Mouse (Mus musculus) lung, embryonic 15.5 days (tissue): ENCODE results near the gene Arhgap24. TPM values are rescaled to one million over a fixed set of nuclear protein-coding genes. Genes with fewer than 3 reads are reported as not detected.

Source experiments
- ATAC-seq: fragments of 200-750 bp; cut with Nextera tagmentation; 2 replicates; pipeline ENCODE4 v1.8.0; 2017; ENCODE audit warnings: moderate number of reproducible peaks, borderline replicate concordance; ENCODE audit not compliant: low FRiP score, low TSS enrichment; ENCODE audit errors: extremely low read depth
- H3K27ac ChIP-seq: fragments of 300-500 bp; sonication (generic); 2 replicates; pipeline ENCODE4 v1.5.1; 2015; ENCODE audit warnings: moderate library complexity, mild to moderate bottlenecking, inconsistent platforms
- H3K27me3 ChIP-seq: fragments of 300-500 bp; sonication (generic); 2 replicates; pipeline ENCODE4 v1.6.1; 2015; ENCODE audit warnings: inconsistent platforms
- H3K36me3 ChIP-seq: fragments of 300-500 bp; sonication (generic); 2 replicates; pipeline ENCODE4 v1.6.1; 2015; ENCODE audit warnings: inconsistent platforms
- H3K4me1 ChIP-seq: fragments of 300-500 bp; sonication (generic); 2 replicates; pipeline ENCODE4 v1.6.1; 2015; ENCODE audit warnings: inconsistent platforms
- H3K4me2 ChIP-seq: fragments of 300-500 bp; sonication (generic); 2 replicates; pipeline ENCODE4 v1.6.1; 2015; ENCODE audit warnings: inconsistent platforms, mild to moderate bottlenecking, moderate library complexity
- H3K4me3 ChIP-seq: fragments of 300-500 bp; sonication (generic); 2 replicates; pipeline ENCODE4 v1.5.1; 2015; ENCODE audit warnings: mild to moderate bottlenecking, inconsistent platforms
- H3K9ac ChIP-seq: fragments of 300-500 bp; sonication (generic); 2 replicates; pipeline ENCODE4 v1.6.1; 2015; ENCODE audit warnings: inconsistent platforms
- H3K9me3 ChIP-seq: fragments of 300-500 bp; sonication (generic); 2 replicates; pipeline ENCODE4 v1.6.1; 2016; ENCODE audit warnings: inconsistent platforms
- WGBS: fragments of 180-500 bp; shearing (Covaris S2); methylation state at CpG from one replicate; pipeline ENCODE4 v1.1.7; 2015; 5-methylcytosine and 5-hydroxymethylcytosine counted together
- polyA plus RNA-seq: library from polyadenylated mRNA; unstranded; fragments of >200 nt; fragmentation: Nextera tagmentation; extraction: Ambion mirVana; gene quantifications from 2 replicates; pipeline ENCODE4 v1.2.1, GENCODE M21; 2015

Arhgap24 gene
- polyA plus RNA-seq, 1 experiment from 2014 or later, result 35.3 TPM

DNA sequence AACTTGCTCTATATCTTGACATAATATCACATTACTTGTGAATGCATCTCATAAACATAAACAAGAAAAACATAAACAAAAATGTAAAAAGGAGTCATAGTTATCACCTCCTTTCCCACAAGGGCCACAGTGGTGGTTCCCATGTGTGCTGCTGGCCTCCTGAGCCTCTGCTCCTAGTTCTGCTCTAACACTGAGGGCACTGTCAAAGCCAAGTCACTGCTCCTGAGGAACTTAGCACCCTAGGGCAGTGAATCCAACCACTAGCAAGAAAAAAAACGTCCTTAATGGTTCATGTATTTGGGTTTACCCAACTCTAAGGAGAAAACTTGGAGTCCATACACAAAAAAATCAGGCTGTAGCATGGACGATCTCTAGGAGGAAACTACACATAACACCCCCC, 304.9 kb downstream of the Arhgap24 start:
- H3K27ac ChIP-seq, result no peak overlapping the region
- no peak overlapping the region for H3K9ac ChIP-seq
- H3K4me1 ChIP-seq, result peaks cover 23% of the 10 kb centered on the region; the same call in 1 of the 2 replicates
- no peaks in the 10 kb centered on the region for H3K9me3 ChIP-seq
- no peak overlapping the region for H3K4me3 ChIP-seq
- H3K4me2 ChIP-seq, result no peak overlapping the region
- H3K27me3 ChIP-seq, result no peaks in the 10 kb centered on the region
- H3K36me3 ChIP-seq, result no peaks in the 10 kb centered on the region
- no peak for ATAC-seq
- 64% methylated on average over 2 of the region's 2 CpGs for WGBS

DNA sequence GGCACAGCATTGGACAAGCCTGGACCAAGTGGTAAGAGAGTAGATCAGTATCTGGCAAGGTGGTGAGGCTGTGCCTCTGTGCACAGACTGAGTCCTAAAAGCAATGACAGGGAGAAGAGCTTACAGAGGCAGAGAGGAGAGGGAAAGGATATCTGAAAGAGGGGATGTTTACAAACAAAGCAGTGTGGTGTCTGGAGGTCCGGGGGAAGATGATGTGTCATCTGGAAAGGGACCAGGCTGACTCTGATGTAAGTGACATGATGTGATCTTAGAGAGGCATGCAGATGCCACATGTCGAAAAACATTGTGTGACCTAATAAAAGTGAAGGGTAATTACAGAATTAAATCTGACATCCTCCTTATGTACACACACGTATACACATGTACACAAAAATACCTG, 307.2 kb downstream of the Arhgap24 start:
- 47% methylated on average over 3 of the region's 3 CpGs for WGBS
- no peak overlapping the region for H3K4me2 ChIP-seq
- H3K9ac ChIP-seq, result no peak overlapping the region
- no peaks in the 10 kb centered on the region for H3K36me3 ChIP-seq
- peak; percentile 62; the same call in 1 of the 2 replicates for ATAC-seq
- H3K9me3 ChIP-seq, result no peaks in the 10 kb centered on the region
- H3K4me1 ChIP-seq, result peaks cover 16% of the 10 kb centered on the region; the same call in 1 of the 2 replicates
- H3K27me3 ChIP-seq, result no peaks in the 10 kb centered on the region
- no peak overlapping the region for H3K4me3 ChIP-seq
- no peak overlapping the region for H3K27ac ChIP-seq

DNA sequence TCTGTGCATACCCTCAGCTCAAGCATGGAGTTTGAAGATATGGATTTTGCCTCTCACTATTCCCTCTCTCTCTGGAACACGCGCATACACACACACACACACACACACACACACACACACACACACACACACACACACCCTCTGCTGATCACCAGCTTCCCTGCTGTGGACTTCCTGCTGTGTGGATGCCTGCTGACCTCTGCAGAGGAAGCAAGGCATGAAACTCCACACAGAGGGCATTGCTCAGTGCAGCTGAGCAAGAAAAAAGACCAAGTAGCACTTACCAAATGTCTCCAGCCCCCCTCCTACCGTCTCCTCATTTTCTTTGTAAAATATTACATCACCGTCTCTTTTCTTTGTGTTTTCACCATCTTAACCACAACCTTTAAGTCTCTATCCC, 310.1 kb downstream of the Arhgap24 start:
- no peak for ATAC-seq
- H3K9ac ChIP-seq, result no peak overlapping the region
- peaks cover 20% of the 10 kb centered on the region; the same call in 1 of the 2 replicates for H3K4me1 ChIP-seq
- H3K4me3 ChIP-seq, result no peak overlapping the region
- 48% methylated on average over 4 of the region's 4 CpGs for WGBS
- H3K27me3 ChIP-seq, result no peaks in the 10 kb centered on the region
- no peaks in the 10 kb centered on the region for H3K36me3 ChIP-seq
- no peaks in the 10 kb centered on the region for H3K9me3 ChIP-seq
- no peak overlapping the region for H3K27ac ChIP-seq
- H3K4me2 ChIP-seq, result no peak overlapping the region

GRCm38 (mm10) chr5:102793536-102793935, 312.3 kb downstream of the Arhgap24 start:
- Histone ChIP-seq H3K4me3 (no peak overlapping the region), H3K27ac (no peak overlapping the region), H3K9ac (no peak overlapping the region), H3K4me1 (peaks cover 13% of the 10 kb centered on the region; the same call in 1 of the 2 replicates), H3K4me2 (no peak overlapping the region), H3K9me3 (no peaks in the 10 kb centered on the region), H3K27me3 (no peaks in the 10 kb centered on the region), H3K36me3 (no peaks in the 10 kb centered on the region)
- no peak for ATAC-seq
- 78% methylated on average over 11 of the region's 11 CpGs for WGBS

DNA sequence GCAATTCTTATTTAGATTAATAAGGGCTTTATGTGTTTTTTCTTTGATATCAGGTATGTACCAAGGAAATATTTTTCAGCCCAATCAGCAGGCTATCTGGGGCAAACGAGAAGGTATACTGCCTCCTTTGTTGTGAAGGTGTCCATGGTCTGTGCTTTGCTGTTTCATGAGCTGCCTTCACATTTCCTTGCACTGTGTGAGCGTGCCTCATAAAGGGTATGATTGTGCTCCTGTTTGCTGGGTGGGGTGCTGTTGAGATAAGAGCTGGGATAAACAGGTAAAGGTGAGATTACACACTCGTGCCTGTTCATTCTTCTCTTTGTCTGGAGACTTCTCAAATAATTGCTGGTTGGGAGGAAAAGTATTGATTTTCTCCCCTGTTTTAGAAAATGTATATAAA, 320.3 kb downstream of the Arhgap24 start:
- Histone ChIP-seq H3K9me3 (no peaks in the 10 kb centered on the region), H3K4me2 (no peak overlapping the region), H3K4me1 (0 out of 2 replicates have a peak, but pooled peaks cover 6% of the 10 kb centered on the region), H3K27ac (no peak overlapping the region), H3K9ac (no peak overlapping the region), H3K4me3 (no peak overlapping the region), H3K36me3 (no peaks in the 10 kb centered on the region), H3K27me3 (no peaks in the 10 kb centered on the region)
- 56% methylated on average over 3 of the region's 3 CpGs for WGBS
- no peak for ATAC-seq

DNA sequence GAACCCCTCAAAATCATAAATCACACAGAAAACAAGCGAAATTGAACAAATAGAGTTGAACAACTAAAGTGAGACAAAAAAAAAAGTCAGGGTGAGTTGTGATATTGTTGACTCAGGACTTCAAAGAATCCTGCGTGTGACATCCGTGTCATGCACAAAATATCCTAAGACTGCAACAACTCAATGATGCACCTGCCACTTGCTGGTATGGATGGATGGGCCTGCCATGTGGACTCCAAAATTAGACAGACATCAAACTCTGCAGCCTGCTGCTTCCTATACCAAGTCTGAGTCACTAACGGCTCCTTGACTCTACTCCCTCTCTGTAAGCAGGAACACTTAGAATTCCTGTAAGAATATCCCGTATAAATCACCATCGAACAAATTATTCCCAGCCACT, 321.6 kb downstream of the Arhgap24 start:
- no peaks in the 10 kb centered on the region for H3K9me3 ChIP-seq
- 0 out of 2 replicates have a peak, but pooled peaks cover 6% of the 10 kb centered on the region for H3K4me1 ChIP-seq
- H3K4me3 ChIP-seq, result no peak overlapping the region
- 67% methylated on average over 6 of the region's 6 CpGs for WGBS
- no peaks in the 10 kb centered on the region for H3K36me3 ChIP-seq
- ATAC-seq, result no peak
- no peaks in the 10 kb centered on the region for H3K27me3 ChIP-seq
- no peak overlapping the region for H3K4me2 ChIP-seq
- no peak overlapping the region for H3K9ac ChIP-seq
- no peak overlapping the region for H3K27ac ChIP-seq

- Histone ChIP-seq H3K4me3 (no peak overlapping the region), H3K4me1 (0 out of 2 replicates have a peak, but pooled peaks cover 6% of the 10 kb centered on the region), H3K27ac (no peak overlapping the region), H3K36me3 (no peaks in the 10 kb centered on the region), H3K27me3 (no peaks in the 10 kb centered on the region), H3K9ac (no peak overlapping the region), H3K9me3 (no peaks in the 10 kb centered on the region), H3K4me2 (no peak overlapping the region)
- WGBS, result 26% methylated on average over 4 of the region's 4 CpGs
- peak; percentile 62; the same call in 1 of the 2 replicates for ATAC-seq
Observed at GRCm38 (mm10) chr5:102803675-102804074, 322.5 kb downstream of the Arhgap24 start.

- Histone ChIP-seq H3K4me1 (0 out of 2 replicates have a peak, but pooled peaks cover 6% of the 10 kb centered on the region), H3K9ac (no peak overlapping the region), H3K27ac (no peak overlapping the region), H3K4me3 (no peak overlapping the region), H3K4me2 (no peak overlapping the region), H3K9me3 (no peaks in the 10 kb centered on the region), H3K36me3 (no peaks in the 10 kb centered on the region), H3K27me3 (no peaks in the 10 kb centered on the region)
- no peak for ATAC-seq
Observed at GRCm38 (mm10) chr5:102807518-102807917, 326.3 kb downstream of the Arhgap24 start.

GRCm38 (mm10) chr5:102810366-102810957, 329.3 kb downstream of the Arhgap24 start:
- no peak overlapping the region for H3K27ac ChIP-seq
- no peaks in the 10 kb centered on the region for H3K4me1 ChIP-seq
- no peaks in the 10 kb centered on the region for H3K27me3 ChIP-seq
- H3K4me3 ChIP-seq, result no peak overlapping the region
- 75% methylated on average over 7 of the region's 7 CpGs for WGBS
- no peak overlapping the region for H3K9ac ChIP-seq
- ATAC-seq, result no peak
- H3K9me3 ChIP-seq, result no peaks in the 10 kb centered on the region
- H3K36me3 ChIP-seq, result no peaks in the 10 kb centered on the region
- H3K4me2 ChIP-seq, result no peak overlapping the region

- WGBS, result 59% methylated on average over 3 of the region's 3 CpGs
- ATAC-seq, result no peak
Observed at GRCm38 (mm10) chr5:102813271-102813670, 332.1 kb downstream of the Arhgap24 start.

DNA sequence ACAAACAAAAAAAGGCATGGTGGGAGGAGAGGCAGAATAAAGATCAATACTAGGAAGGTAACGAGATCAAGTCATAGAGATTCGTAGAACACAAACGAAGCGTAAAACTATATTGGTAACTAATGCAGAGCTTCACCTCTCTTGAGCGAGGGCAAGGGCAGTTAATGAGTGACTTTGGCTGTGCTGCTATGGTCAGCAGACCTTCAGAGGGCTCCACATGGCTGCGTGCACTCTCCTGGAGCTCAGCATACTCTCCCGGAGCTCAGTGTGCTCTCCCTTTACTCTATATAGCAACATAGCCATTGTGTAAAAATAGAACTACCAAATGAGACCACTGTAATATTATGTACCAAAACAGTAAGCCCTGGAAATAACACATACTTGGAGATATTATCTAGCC, 336.4 kb downstream of the Arhgap24 start:
- no peaks in the 10 kb centered on the region for H3K36me3 ChIP-seq
- WGBS, result 68% methylated on average over 7 of the region's 7 CpGs
- H3K4me1 ChIP-seq, result no peaks in the 10 kb centered on the region
- no peak overlapping the region for H3K9ac ChIP-seq
- H3K9me3 ChIP-seq, result no peaks in the 10 kb centered on the region
- no peak for ATAC-seq
- H3K27me3 ChIP-seq, result no peaks in the 10 kb centered on the region
- H3K27ac ChIP-seq, result no peak overlapping the region
- no peak overlapping the region for H3K4me2 ChIP-seq
- no peak overlapping the region for H3K4me3 ChIP-seq

More at GRCm38 (mm10) chr5:102813271-102813670, 332.1 kb downstream of the Arhgap24 start:
- H3K27me3 ChIP-seq, result no peaks in the 10 kb centered on the region
- H3K36me3 ChIP-seq, result no peaks in the 10 kb centered on the region
- H3K4me1 ChIP-seq, result no peaks in the 10 kb centered on the region
- H3K4me3 ChIP-seq, result no peak overlapping the region
- no peak overlapping the region for H3K4me2 ChIP-seq
- H3K9ac ChIP-seq, result no peak overlapping the region
- H3K9me3 ChIP-seq, result no peaks in the 10 kb centered on the region
- no peak overlapping the region for H3K27ac ChIP-seq

DNA sequence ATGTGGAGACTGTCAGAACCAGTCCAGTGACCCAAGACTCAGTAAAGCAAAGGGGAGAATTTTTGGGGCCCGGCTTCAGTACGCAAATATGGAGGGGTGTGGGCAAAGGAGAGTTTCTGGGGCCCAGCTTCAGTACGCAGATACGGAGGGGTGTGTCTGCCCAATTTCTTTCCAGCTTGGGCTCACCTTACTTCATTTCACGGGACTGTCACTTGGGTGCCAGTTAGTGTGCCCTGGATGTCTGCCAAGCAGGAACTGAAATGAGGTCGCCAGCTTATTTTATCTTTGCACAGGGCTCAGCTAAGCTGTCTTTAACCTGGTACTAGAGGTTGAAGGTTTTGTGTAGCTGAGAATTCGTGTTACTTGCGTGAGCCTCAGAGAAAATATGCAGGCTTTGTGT, 344.3 kb downstream of the Arhgap24 start:
- Histone ChIP-seq H3K27me3 (no peaks in the 10 kb centered on the region), H3K9ac (no peak overlapping the region), H3K4me1 (peaks cover 5% of the 10 kb centered on the region; the same call in 1 of the 2 replicates), H3K9me3 (no peaks in the 10 kb centered on the region), H3K36me3 (no peaks in the 10 kb centered on the region), H3K27ac (no peak overlapping the region), H3K4me3 (no peak overlapping the region), H3K4me2 (no peak overlapping the region)
- WGBS, result 54% methylated on average over 8 of the region's 8 CpGs
- no peak for ATAC-seq
